Mouse (Mus musculus): ENCODE results near the gene Nab2.

GRCm38 (mm10) chr10:127631261-127632214 is 36.8 kb downstream of the Nab2 start:
- TF ChIP-seq CTCF (IDR thresholded peaks at IDR 0.05; ENCODE audit: insufficient read depth, low read depth, low read length) (no peak), POLR2A (IDR thresholded peaks at IDR 0.05; ENCODE audit: insufficient read depth, low read depth, low read length) (no peak)

All from olfactory bulb, adult 2 months (tissue).